Mouse (Mus musculus): ENCODE data around the gene Adcyap1. TPM values are rescaled to one million over a fixed set of nuclear protein-coding genes. Genes with fewer than 3 reads are reported as not detected.

The Adcyap1 gene
- polyA plus RNA-seq, 1 experiment = not detected

- Histone ChIP-seq H3K4me1 (ENCODE audit: control insufficient read depth, insufficient read depth, insufficient read length, low read length) (no peaks in the 10 kb centered on the region), H3K27ac (replicated peaks; ENCODE audit: low read depth, low read length) (no peak overlapping the region), H3K4me3 (ENCODE audit: insufficient read depth, low read depth, low read length) (no peak overlapping the region)
Measured at GRCm38 (mm10) chr17:93237355-93237754, 38.5 kb downstream of the Adcyap1 start.

Measured in brown adipose tissue, adult 24 weeks (tissue).